Mouse (Mus musculus) embryonic facial prominence, embryonic 11.5 days (tissue): ENCODE data around the gene Plekha3. TPM values are rescaled to one million over a fixed set of nuclear protein-coding genes. Genes with fewer than 3 reads are reported as not detected.

Experiments used
- ATAC-seq: fragments of 200-750 bp; cut with Nextera tagmentation; replicated peaks from 2 replicates; pipeline ENCODE4 v1.8.0; 2017; ENCODE audit warnings: low read depth; ENCODE audit not compliant: insufficient number of reproducible peaks, low FRiP score, low TSS enrichment
- DNase-seq: peaks from one replicate; pipeline ENCODE4 v3.0.0-alpha.2; 2015; ENCODE audit warnings: low spot score
- H3K27ac ChIP-seq: fragments of 300-500 bp; sonication (generic); replicated peaks from 2 replicates; pipeline ENCODE4 v1.5.1; 2014; ENCODE audit warnings: mild to moderate bottlenecking, low read depth, low read length, control low read depth
- H3K27me3 ChIP-seq: fragments of 300-500 bp; sonication (generic); 2 replicates; pipeline ENCODE4 v1.6.1; 2014; ENCODE audit warnings: mild to moderate bottlenecking, low read length, moderate library complexity, mixed read lengths; ENCODE audit not compliant: control insufficient read depth, insufficient read depth
- H3K36me3 ChIP-seq: fragments of 300-500 bp; sonication (generic); replicated peaks from 2 replicates; pipeline ENCODE4 v1.6.1; 2014; ENCODE audit warnings: low read depth, mild to moderate bottlenecking, low read length, moderate library complexity, mixed read lengths; ENCODE audit not compliant: control insufficient read depth, insufficient read depth
- H3K4me1 ChIP-seq: fragments of 300-500 bp; sonication (generic); 2 replicates; pipeline ENCODE4 v1.6.1; 2014; ENCODE audit warnings: low read length, mixed read lengths; ENCODE audit not compliant: control insufficient read depth, insufficient read depth
- H3K4me2 ChIP-seq: fragments of 300-500 bp; sonication (generic); 2 replicates; pipeline ENCODE4 v1.6.1; 2014; ENCODE audit warnings: low read depth, mild to moderate bottlenecking, control low read depth, low read length, moderate library complexity
- H3K4me3 ChIP-seq: fragments of 300-500 bp; sonication (generic); 2 replicates; pipeline ENCODE4 v1.5.1; 2014; ENCODE audit warnings: low read depth, low read length, control low read depth
- H3K9ac ChIP-seq: fragments of 300-500 bp; sonication (generic); replicated peaks from 2 replicates; pipeline ENCODE4 v1.6.1; 2014; ENCODE audit warnings: mild to moderate bottlenecking, control low read depth, low read length
- H3K9me3 ChIP-seq: fragments of 300-500 bp; sonication (generic); replicated peaks from 2 replicates; pipeline ENCODE4 v1.6.1; 2016; ENCODE audit warnings: mild to moderate bottlenecking, low read length, inconsistent platforms, mixed read lengths; ENCODE audit not compliant: control insufficient read depth
- WGBS: fragments of 180-500 bp; shearing (Covaris S2); extraction: QIAGEN DNeasy Blood & Tissue Kit; methylation state at CpG from one replicate; pipeline ENCODE4 v1.1.7; 2014; 5-methylcytosine and 5-hydroxymethylcytosine counted together
- polyA plus RNA-seq: library from polyadenylated mRNA; unstranded; fragments of >200 nt; fragmentation: Nextera tagmentation; extraction: Ambion mirVana; gene quantifications from 2 replicates; pipeline ENCODE4 v1.2.1, GENCODE M21; 2014

The Plekha3 gene
- polyA plus RNA-seq, 1 experiment from 2014 or later = 15.6 TPM

DNA sequence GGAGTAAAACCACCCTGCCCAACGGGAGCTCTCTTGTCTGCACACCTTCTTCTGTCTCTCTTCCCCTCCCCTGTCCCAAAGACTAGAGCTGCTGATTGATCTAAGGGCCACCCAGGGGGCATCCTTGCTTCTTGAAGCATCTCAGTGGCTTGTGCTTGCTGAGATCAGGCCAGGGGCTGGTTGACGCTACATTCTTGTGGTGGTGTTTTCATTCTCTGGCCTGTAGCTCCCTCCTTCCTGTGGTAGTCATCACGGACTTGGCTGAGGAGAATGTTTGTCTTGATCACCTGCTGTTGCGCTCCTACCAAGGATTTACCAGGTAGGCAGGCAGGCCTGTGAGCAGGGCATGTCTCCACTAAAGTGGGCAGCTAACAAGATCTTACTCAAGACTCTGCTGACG lies 27.7 kb downstream of the Plekha3 start:
- H3K4me2 ChIP-seq = no peak overlapping the region
- 79% methylated on average over 5 of the region's 5 CpGs for WGBS

DNA sequence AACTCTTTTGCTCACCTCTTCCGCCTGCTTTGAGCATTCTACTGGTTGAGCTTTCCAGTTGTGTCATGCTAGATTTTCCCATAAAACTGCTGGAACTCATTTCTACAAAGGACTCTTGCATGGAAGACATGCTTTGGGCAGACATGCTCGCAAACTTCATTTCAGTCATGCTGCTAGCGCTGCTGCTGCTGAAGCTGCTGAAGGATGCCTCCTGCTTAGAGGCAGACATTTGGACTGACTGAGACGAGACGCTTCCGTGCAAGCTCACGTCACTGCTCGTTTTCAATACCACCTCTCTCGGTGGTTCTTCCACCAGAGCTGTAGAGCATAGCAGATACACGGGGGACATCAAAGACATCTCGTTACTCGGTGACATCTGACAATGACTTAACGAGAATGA lies 30.6 kb downstream of the Plekha3 start:
- no peaks in the 10 kb centered on the region for H3K36me3 ChIP-seq
- no peak overlapping the region for H3K9ac ChIP-seq
- DNase-seq = no peak
- ATAC-seq = no peak
- H3K4me2 ChIP-seq = no peak overlapping the region
- no peaks in the 10 kb centered on the region for H3K27me3 ChIP-seq
- WGBS = 90% methylated on average over 13 of the region's 13 CpGs
- no peak overlapping the region for H3K27ac ChIP-seq
- no peak overlapping the region for H3K4me3 ChIP-seq
- H3K9me3 ChIP-seq = no peaks in the 10 kb centered on the region; the same call in none of the 2 replicates
- H3K4me1 ChIP-seq = no peaks in the 10 kb centered on the region

More for the DNA sequence above, 27.7 kb downstream of the Plekha3 start:
- H3K9me3 ChIP-seq = no peaks in the 10 kb centered on the region
- no peak overlapping the region for H3K4me3 ChIP-seq
- DNase-seq = no peak
- H3K9ac ChIP-seq = no peak overlapping the region
- H3K4me1 ChIP-seq = no peaks in the 10 kb centered on the region
- no peak overlapping the region for H3K27ac ChIP-seq
- no peaks in the 10 kb centered on the region for H3K36me3 ChIP-seq
- no peak for ATAC-seq
- no peaks in the 10 kb centered on the region for H3K27me3 ChIP-seq

- DNase-seq = no peak
- Histone ChIP-seq H3K9ac (no peak overlapping the region), H3K27me3 (no peaks in the 10 kb centered on the region), H3K4me1 (no peaks in the 10 kb centered on the region), H3K4me3 (no peak overlapping the region), H3K9me3 (no peaks in the 10 kb centered on the region; the same call in none of the 2 replicates), H3K36me3 (no peaks in the 10 kb centered on the region), H3K4me2 (no peak overlapping the region), H3K27ac (no peak overlapping the region)
- WGBS = 91% methylated on average over 3 of the region's 3 CpGs
- no peak for ATAC-seq
These were observed 33.4 kb downstream of the Plekha3 start for GRCm38 (mm10) chr2:76708512-76708911.

GRCm38 (mm10) chr2:76714984-76715383 lies 39.9 kb downstream of the Plekha3 start:
- Histone ChIP-seq H3K4me2 (no peak overlapping the region), H3K4me1 (no peaks in the 10 kb centered on the region), H3K4me3 (no peak overlapping the region), H3K9me3 (no peaks in the 10 kb centered on the region; the same call in 1 of the 2 replicates), H3K27ac (no peak overlapping the region), H3K36me3 (no peaks in the 10 kb centered on the region), H3K27me3 (no peaks in the 10 kb centered on the region), H3K9ac (no peak overlapping the region)
- peak; percentile 6 for DNase-seq
- ATAC-seq = no peak
- WGBS = 74% methylated on average over 8 of the region's 8 CpGs

- no peak overlapping the region for H3K4me3 ChIP-seq
- no peaks in the 10 kb centered on the region for H3K36me3 ChIP-seq
- no peaks in the 10 kb centered on the region for H3K4me1 ChIP-seq
- WGBS = 95% methylated on average over 14 of the region's 14 CpGs
- no peak overlapping the region for H3K27ac ChIP-seq
- H3K9me3 ChIP-seq = no peaks in the 10 kb centered on the region
- H3K9ac ChIP-seq = no peak overlapping the region
- DNase-seq (no peak), ATAC-seq (no peak)
- H3K4me2 ChIP-seq = no peak overlapping the region
- no peaks in the 10 kb centered on the region for H3K27me3 ChIP-seq
These were observed 44.6 kb downstream of the Plekha3 start for GRCm38 (mm10) chr2:76719650-76720049.

Other genes with a start within 250 kb of the Plekha3 start
- gene Prkra, start 27.3 kb upstream of the Plekha3 start, polyA plus RNA-seq = 102 and 103 TPM in 2 replicates
- gene Pjvk, start 26.8 kb upstream of the Plekha3 start, polyA plus RNA-seq = 0.72 and 0.93 TPM in 2 replicates
- 42.6 and 45.8 TPM in 2 replicates for gene Fkbp7, start 2.2 kb upstream of the Plekha3 start, polyA plus RNA-seq